Mouse (Mus musculus): ENCODE results near the gene Hmgn1. TPM values are rescaled to one million over a fixed set of nuclear protein-coding genes. Genes with fewer than 3 reads are reported as not detected.
"Not testable (repeated sequence)": the region's sequence is repeated elsewhere in the genome, so short reads cannot be mapped to it uniquely, and the experiment has no call there.

Hmgn1 gene
- polyA plus RNA-seq, 1 experiment: 299 TPM

- H3K27ac ChIP-seq (ENCODE audit: insufficient read depth, low read length): peak overlapping the region; percentile 38; the same call in 1 of the 2 replicates
- H3K4me3 ChIP-seq (ENCODE audit: insufficient read depth, low read length): peak overlapping the region; percentile 51
Observed at GRCm38 (mm10) chr16:96128466-96128865, 937 bp upstream of the Hmgn1 start.

GRCm38 (mm10) chr16:96127288-96127656, 257 bp downstream of the Hmgn1 start:
- Histone ChIP-seq H3K4me1 (ENCODE audit: control insufficient read depth, insufficient read depth, low read length) (peaks cover 8% of the 10 kb centered on the region; the same call in 1 of the 2 replicates), H3K27ac (ENCODE audit: insufficient read depth, low read length) (peak overlapping the region; percentile 81), H3K4me3 (ENCODE audit: insufficient read depth, low read length) (peak overlapping the region; percentile 90)
- TF ChIP-seq POLR2A (IDR thresholded peaks at IDR 0.05; ENCODE audit: low read depth, low read length) (no peak; the same call in 1 of the 2 replicates), CTCF (IDR thresholded peaks at IDR 0.05; ENCODE audit: borderline replicate concordance, insufficient read depth, low read length) (no peak)

More at GRCm38 (mm10) chr16:96128466-96128865, 937 bp upstream of the Hmgn1 start:
- peaks cover 8% of the 10 kb centered on the region; the same call in 1 of the 2 replicates for H3K4me1 ChIP-seq (ENCODE audit: control insufficient read depth, insufficient read depth, low read length)
- no peak for TF ChIP-seq POLR2A (IDR thresholded peaks at IDR 0.05; ENCODE audit: low read depth, low read length)
- no peak for TF ChIP-seq CTCF (IDR thresholded peaks at IDR 0.05; ENCODE audit: borderline replicate concordance, insufficient read depth, low read length)

GRCm38 (mm10) chr16:96126684-96127171, 801 bp downstream of the Hmgn1 start:
- peak overlapping the region; percentile 90 for H3K4me3 ChIP-seq (ENCODE audit: insufficient read depth, low read length)
- peaks cover 8% of the 10 kb centered on the region; the same call in 1 of the 2 replicates for H3K4me1 ChIP-seq (ENCODE audit: control insufficient read depth, insufficient read depth, low read length)
- TF ChIP-seq POLR2A (IDR thresholded peaks at IDR 0.05; ENCODE audit: low read depth, low read length): no peak

GRCm38 (mm10) chr16:96120022-96120623, 7.4 kb downstream of the Hmgn1 start:
- no peak; the same call in 1 of the 2 replicates for TF ChIP-seq POLR2A (IDR thresholded peaks at IDR 0.05; ENCODE audit: low read depth, low read length)
- TF ChIP-seq CTCF (IDR thresholded peaks at IDR 0.05; ENCODE audit: borderline replicate concordance, insufficient read depth, low read length): no peak

More at GRCm38 (mm10) chr16:96126684-96127171, 801 bp downstream of the Hmgn1 start:
- H3K27ac ChIP-seq (ENCODE audit: insufficient read depth, low read length): peak overlapping the region; percentile 81

GRCm38 (mm10) chr16:96114729-96115128, 12.8 kb downstream of the Hmgn1 start:
- no peak for TF ChIP-seq POLR2A (IDR thresholded peaks at IDR 0.05; ENCODE audit: low read depth, low read length)
- TF ChIP-seq CTCF (IDR thresholded peaks at IDR 0.05; ENCODE audit: borderline replicate concordance, insufficient read depth, low read length): no peak
- Histone ChIP-seq H3K4me3 (ENCODE audit: insufficient read depth, low read length) (no peak overlapping the region), H3K27ac (ENCODE audit: insufficient read depth, low read length) (peak overlapping the region; percentile 62), H3K4me1 (ENCODE audit: control insufficient read depth, insufficient read depth, low read length) (no peaks in the 10 kb centered on the region)

More at GRCm38 (mm10) chr16:96120022-96120623, 7.4 kb downstream of the Hmgn1 start:
- Histone ChIP-seq H3K4me1 (ENCODE audit: control insufficient read depth, insufficient read depth, low read length) (no peaks in the 10 kb centered on the region), H3K27ac (ENCODE audit: insufficient read depth, low read length) (no peak overlapping the region), H3K4me3 (ENCODE audit: insufficient read depth, low read length) (no peak overlapping the region)

- H3K27ac ChIP-seq (ENCODE audit: insufficient read depth, low read length): no peak overlapping the region
- no peak for TF ChIP-seq CTCF (IDR thresholded peaks at IDR 0.05; ENCODE audit: borderline replicate concordance, insufficient read depth, low read length)
- no peak for TF ChIP-seq POLR2A (IDR thresholded peaks at IDR 0.05; ENCODE audit: low read depth, low read length)
Observed at GRCm38 (mm10) chr16:96112769-96113168, 14.8 kb downstream of the Hmgn1 start.

GRCm38 (mm10) chr16:96110655-96111345, 16.7 kb downstream of the Hmgn1 start:
- Histone ChIP-seq H3K27ac (ENCODE audit: insufficient read depth, low read length) (no peak overlapping the region), H3K4me1 (ENCODE audit: control insufficient read depth, insufficient read depth, low read length) (no peaks in the 10 kb centered on the region), H3K4me3 (ENCODE audit: insufficient read depth, low read length) (no peak overlapping the region)
- TF ChIP-seq POLR2A (IDR thresholded peaks at IDR 0.05; ENCODE audit: low read depth, low read length) (no peak), CTCF (IDR thresholded peaks at IDR 0.05; ENCODE audit: borderline replicate concordance, insufficient read depth, low read length) (no peak)

More at GRCm38 (mm10) chr16:96112769-96113168, 14.8 kb downstream of the Hmgn1 start:
- Histone ChIP-seq H3K4me1 (ENCODE audit: control insufficient read depth, insufficient read depth, low read length) (no peaks in the 10 kb centered on the region), H3K4me3 (ENCODE audit: insufficient read depth, low read length) (no peak overlapping the region)

GRCm38 (mm10) chr16:96109673-96110072, 17.9 kb downstream of the Hmgn1 start:
- TF ChIP-seq POLR2A (IDR thresholded peaks at IDR 0.05; ENCODE audit: low read depth, low read length): no peak
- no peak for TF ChIP-seq CTCF (IDR thresholded peaks at IDR 0.05; ENCODE audit: borderline replicate concordance, insufficient read depth, low read length)
- H3K4me1 ChIP-seq (ENCODE audit: control insufficient read depth, insufficient read depth, low read length): no peaks in the 10 kb centered on the region; the same call in 1 of the 2 replicates
- no peak overlapping the region for H3K27ac ChIP-seq (ENCODE audit: insufficient read depth, low read length)
- no peak overlapping the region for H3K4me3 ChIP-seq (ENCODE audit: insufficient read depth, low read length)

- Histone ChIP-seq H3K27ac (ENCODE audit: insufficient read depth, low read length) (no peak overlapping the region), H3K4me1 (ENCODE audit: control insufficient read depth, insufficient read depth, low read length) (no peaks in the 10 kb centered on the region; the same call in 1 of the 2 replicates), H3K4me3 (ENCODE audit: insufficient read depth, low read length) (no peak overlapping the region)
- no peak for TF ChIP-seq CTCF (IDR thresholded peaks at IDR 0.05; ENCODE audit: borderline replicate concordance, insufficient read depth, low read length)
- TF ChIP-seq POLR2A (IDR thresholded peaks at IDR 0.05; ENCODE audit: low read depth, low read length): no peak
Observed at GRCm38 (mm10) chr16:96103036-96103435, 24.5 kb downstream of the Hmgn1 start.

- not testable (repeated sequence) for H3K4me3 ChIP-seq (ENCODE audit: insufficient read depth, low read length); H3K27ac ChIP-seq (ENCODE audit: insufficient read depth, low read length); H3K4me1 ChIP-seq (ENCODE audit: control insufficient read depth, insufficient read depth, low read length)
Observed at GRCm38 (mm10) chr16:96097811-96098210, 29.7 kb downstream of the Hmgn1 start.

Measured in embryonic fibroblast, embryonic 13.5 days (primary cell).